Mouse (Mus musculus): ENCODE results near the gene Cks1b.
"Not testable (repeated sequence)": the region's sequence is repeated elsewhere in the genome, so short reads cannot be mapped to it uniquely, and the experiment has no call there.

The Cks1b gene

GRCm38 (mm10) chr3:89418170-89418860, at the start of gene Cks1b, which contains the start of gene Shc1:
Gene Cks1b, minus strand, starts transcription at chr3:89418383.
Gene Shc1, plus strand, starts transcription at chr3:89418443.
- DNase-seq, result peak; percentile 95 to 99

DNA sequence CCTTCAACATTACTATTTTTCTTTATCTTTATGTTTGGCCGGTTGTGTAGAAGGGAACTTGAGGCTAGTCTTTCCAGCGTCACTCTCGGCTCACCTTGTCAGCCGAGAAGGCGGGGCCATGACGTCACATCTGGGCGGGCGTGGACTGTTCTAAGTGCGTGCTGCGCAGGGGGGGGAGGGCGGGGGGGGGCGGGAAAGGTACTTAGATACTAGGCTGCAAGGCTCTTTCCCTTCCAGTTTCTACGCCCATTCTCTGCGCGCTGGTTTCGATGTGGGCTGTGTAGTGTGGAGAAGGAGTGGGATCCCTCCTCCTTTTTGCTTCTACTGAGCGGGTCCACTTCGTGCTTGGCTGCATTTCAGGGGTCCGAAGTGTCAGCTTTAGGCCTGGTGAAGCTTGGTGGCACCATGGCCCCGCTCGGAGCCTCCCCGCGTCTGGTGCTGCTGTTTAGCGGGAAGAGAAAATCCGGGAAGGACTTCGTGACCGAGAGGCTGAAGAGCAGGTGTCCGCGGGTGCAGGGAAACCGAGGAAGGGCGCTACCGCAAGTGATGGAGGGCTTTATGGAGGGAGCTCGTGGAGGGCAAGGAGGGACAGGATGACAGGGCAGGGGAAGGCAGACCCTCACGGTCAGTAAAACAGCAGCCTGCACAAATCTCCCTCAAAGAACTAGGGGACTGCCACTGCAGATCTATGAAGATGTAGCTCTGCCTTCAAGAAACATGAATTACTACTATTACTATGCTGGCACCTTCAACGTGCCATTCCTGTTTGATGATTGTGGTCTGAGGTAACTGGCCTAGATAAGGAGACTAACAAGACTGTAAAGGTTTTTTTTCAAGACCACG, 41.0 kb upstream of the Cks1b start:
- peak; percentile 96 to 99 for DNase-seq

GRCm38 (mm10) chr3:89458372-89458964, 40.3 kb upstream of the Cks1b start:
- no peak for DNase-seq

DNA sequence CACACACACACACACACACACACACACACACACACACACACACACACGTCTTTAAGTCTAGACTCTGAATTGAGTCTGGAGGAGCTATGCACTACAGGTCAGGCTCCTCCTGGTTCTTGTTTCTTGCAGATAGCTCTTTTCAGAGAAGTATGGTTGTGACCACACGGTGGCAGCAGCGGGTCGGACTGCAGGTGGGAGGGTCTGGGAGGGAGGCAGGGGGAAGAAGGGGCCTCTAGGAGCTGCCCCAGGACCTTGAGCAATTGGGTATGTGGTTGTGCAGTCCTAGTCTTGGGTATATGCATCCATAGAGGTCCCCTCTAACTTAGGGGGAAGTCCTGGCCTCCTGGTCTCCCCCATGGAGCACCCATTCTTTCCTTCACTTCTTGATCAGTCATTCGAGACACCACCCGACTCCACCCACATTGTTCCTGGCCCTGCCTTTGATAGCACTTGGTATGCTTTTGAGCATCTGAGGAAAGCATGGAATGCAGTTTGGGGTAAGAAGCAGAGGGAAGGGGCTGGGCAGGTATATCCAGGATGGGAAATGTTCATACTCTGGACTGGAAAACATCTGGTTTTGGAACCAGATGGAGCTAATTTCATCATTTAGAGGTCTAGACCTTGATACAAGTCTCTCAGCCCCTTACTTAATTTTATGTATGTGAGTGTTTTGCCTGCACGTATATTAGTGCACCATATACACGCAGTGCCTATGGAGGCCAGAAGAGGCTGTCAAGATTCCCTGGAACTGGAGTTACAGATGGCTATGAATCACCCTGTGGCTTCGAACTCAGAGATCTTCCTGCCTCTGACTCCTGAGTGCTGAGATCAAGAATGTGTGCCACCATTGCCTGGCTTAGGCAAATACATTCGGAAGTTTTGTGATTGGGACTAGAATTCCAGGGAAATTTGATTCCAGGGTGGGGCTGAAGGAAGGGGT, 38.8 kb upstream of the Cks1b start:
- DNase-seq, result peak; percentile 78 to 86

- no peak for DNase-seq
These were observed 37.7 kb upstream of the Cks1b start for GRCm38 (mm10) chr3:89455786-89456285.

DNA sequence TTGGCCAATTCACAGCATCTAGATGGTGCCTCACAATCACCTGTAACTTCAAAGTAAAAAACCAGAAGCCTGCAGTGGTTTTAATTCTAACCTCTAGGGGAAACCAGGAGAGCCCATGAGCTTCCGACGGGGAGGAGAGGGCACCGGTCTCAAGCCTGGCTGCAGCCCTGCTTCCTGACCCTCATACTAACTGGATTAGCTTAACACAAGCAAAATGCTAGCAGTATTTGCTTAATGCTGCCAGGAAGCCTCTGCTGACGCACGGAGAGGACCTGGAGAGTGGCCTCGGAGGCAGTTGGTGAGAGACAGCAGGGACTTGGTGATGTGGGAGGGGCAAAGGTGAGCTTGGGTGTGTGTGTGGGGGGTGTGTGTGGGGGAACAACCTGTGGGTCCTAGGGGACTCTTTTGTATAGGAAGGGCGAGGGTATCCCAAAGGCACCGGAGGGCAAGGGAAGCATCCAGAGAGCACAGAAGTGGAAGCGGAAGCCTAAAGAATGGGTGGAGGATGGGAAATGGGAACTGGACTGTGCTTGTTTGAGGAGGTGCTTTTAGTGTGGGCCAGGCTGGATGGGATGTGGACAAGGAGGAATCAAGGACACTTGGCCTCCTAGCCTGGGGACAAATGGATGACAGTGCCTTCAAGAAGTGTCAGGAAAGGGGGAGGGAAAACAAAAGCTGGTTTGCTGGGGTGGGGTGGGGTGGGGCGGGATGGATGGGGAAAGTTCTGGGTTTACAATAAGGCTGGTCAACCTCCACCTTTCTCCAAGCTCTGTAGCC, 36.4 kb upstream of the Cks1b start, which contains the start of gene Pmvk:
Gene Pmvk, plus strand, starts transcription at position 141 of the 777 bp plus-strand sequence.
- no peak for DNase-seq

- DNase-seq, result no peak
These were observed 33.7 kb upstream of the Cks1b start for GRCm38 (mm10) chr3:89451916-89452315.

DNA sequence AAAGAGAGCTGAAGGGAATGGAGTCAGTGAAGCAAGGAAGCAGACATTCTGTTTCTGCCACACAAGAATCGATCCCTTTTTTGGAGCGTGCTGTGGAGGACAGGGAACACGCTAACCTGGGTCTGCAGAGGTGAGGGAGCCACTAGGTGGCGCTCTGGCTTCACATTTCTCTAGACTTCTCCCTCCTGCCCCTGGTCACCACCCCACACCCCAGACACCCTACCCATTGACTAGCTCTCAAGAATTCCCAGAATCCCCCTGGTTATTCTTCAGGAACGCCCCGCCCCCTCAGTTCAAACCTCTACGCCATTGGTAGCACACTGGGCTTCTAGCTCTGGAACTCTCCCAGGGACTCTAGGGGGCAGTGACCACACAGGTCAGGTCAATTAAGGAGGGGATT, 31.4 kb upstream of the Cks1b start:
- DNase-seq, result peak; percentile 84 to 86

DNA sequence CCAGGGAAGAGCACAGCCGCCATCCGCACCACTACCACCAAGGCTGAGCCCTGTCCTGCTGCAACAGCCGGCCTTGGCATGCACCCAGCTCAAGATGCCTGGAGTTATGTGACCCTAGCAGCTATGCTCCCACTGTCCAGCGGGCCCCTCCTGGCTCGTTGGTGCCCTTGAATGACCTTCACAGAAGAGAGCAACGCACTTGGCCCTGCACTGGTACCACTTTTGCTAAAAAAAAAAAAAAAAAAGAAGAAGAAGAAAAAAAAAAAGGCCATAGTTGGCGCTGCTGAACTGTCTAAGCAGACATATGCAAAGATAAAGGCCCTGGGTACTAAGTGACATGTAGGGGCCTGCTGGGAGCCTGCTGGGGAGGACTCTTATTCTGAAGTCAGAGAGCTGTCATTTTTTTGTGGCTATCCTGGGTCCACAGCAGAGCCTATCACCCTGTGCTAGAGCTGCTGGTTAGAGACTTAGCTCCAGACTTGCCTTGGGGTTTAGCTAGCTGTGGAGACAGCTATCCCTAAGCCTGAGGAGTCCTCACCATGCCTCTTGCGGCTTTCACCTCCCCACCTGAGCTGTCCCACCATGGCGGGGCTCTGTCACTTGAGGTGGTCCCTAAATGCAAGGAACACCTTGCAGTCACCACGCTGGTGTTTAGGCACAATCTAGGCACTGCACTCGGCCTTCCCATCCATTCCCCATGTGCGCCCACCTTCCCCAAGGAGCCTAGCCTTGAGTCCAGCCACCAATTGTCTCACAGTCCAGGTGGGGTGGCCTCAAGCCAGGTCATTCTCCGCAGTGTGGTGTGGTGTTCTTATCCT, 30.7 kb upstream of the Cks1b start:
- DNase-seq, result peak; percentile 79 to 83

GRCm38 (mm10) chr3:89440691-89441090, 22.5 kb upstream of the Cks1b start:
- no peak for DNase-seq

DNA sequence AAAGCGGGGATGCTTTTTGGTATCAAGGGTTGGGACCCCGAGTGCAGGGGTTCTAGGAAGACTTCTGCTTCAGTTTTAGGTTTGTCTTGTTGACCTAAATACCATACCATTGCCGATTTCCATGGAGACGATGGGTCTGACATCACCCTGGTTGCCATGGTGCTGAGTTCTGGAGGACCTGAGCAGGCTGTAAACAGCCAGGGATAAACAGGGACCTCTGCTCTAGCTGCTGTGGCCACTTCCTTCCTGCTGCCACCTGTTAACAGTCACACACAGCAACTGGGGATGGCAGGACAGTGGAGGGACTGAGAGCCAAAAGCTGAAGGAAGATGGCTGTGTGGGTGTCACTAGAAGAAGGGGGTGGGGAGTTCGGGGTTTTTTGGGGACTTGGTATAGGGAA, 19.1 kb upstream of the Cks1b start:
- peak in 1 of 2 experiments; percentile 63 for DNase-seq

DNA sequence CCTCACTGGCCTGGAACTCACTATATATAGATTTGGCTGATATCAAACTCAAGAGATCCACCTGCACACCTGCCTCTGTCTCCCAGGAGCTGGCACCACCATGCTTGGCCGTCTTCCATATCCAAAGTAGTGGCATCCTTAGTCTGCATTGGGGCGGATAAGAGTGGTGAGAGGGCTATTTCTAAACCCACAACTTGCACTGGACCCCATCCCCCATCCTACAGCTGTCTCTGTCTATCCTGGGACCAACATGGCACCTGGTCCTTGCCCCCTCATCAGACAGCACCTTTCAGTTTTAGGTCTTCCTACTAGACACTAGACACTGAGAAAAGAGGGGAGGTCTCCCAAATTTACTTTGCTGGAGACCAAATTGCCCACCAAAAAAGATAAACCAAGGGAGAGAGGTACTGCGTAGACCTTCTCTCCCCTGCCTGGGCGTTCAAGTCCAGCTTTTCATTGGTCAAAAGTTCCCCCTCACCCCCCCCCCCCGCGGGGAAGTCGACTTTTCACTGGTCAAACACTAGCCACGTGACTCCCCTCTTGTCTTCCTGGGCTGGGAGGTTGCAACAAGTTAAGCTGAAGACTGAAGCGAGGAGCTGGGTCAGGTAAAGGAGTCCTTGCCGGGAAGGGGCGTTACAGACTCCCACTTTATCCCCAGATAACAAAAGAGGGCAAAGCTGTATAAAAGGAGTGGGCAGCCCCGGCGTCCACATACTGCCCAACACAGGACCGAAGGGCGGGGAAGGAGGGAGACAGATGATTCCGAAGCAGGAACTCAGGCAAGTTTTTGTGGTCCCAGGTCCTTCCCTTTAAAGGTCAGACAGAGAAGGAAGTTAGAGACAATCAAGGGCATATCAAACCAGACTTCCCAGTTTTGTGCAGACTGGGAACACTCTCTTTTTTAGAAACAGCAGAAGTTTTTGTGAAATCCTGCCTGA, 18.3 kb upstream of the Cks1b start, which contains the start of gene Pbxip1:
Gene Pbxip1, plus strand, starts transcription at position 531 of the 938 bp plus-strand sequence.
- peak; percentile 82 to 91 for DNase-seq

DNA sequence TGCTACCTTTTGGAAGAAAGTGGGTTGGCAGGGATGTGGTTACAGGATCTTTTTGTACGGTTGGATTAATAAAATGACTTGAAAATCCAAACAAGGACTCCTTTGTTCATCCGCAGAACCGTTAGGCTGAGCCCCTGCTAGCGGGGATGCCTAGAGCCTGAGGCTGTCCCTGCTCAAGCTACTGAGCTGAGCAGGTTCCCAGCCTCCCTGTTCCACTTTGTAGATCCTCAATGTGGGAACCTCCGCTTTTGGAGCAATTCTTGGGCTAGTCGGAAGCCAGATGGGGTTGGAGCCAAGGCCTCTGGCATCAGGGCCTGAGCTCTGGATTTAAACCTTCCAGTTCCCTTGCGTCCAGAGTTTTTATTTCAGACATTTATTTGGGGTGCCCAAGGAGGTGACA, 16.9 kb upstream of the Cks1b start:
- DNase-seq, result no peak

GRCm38 (mm10) chr3:89434532-89434931, 16.3 kb upstream of the Cks1b start:
- DNase-seq, result no peak

DNA sequence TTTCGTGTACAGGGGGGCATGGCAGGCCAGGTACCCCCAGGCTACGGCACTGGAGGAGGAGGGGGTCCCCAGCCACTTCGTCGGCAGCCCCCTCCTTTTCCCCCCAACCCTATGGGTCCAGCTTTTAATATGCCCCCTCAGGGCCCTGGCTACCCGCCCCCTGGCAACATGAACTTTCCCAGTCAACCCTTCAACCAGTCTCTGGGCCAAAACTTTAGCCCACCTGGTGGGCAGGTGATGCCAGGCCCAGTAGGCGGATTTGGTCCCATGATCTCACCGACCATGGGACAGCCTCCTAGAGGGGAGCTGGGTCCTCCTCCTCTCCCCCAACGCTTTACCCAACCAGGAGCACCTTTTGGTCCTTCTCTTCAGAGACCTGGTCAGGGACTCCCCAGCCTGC, 14.4 kb upstream of the Cks1b start:
- DNase-seq, result no peak

GRCm38 (mm10) chr3:89430171-89431159, 12.3 kb upstream of the Cks1b start, which contains the start of gene Pygo2:
Gene Pygo2, plus strand, starts transcription at chr3:89430214.
- peak; percentile 94 to 99 for DNase-seq

DNA sequence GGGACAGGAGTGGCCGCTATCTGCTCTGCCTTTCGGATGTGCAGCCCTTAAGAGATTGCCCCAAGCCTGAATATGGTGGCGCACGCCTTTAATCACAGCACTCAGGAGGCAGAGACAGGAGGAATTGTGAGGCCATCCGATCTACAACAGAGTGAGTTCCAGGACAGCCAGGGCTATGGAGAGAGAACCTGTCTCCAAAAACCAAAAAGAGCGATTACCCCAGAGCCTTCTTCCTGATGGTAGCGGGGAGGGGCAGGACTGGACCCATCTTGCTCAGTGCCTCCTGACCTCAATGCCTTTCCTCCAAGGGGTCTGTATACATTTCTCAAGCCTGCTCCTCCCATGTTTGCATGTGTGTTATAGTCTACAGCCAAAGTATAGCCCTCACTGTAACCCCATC, 10.8 kb upstream of the Cks1b start:
- not testable (repeated sequence) for DNase-seq

- DNase-seq, result no peak
These were observed 7.7 kb upstream of the Cks1b start for GRCm38 (mm10) chr3:89425876-89426275.
